Mouse (Mus musculus) forebrain, embryonic 14.5 days (tissue): ENCODE results near the gene Elovl7. TPM values are rescaled to one million over a fixed set of nuclear protein-coding genes. Genes with fewer than 3 reads are reported as not detected.

Experiments used
- ATAC-seq: fragments of 200-750 bp; cut with Nextera tagmentation; 2 replicates; pipeline ENCODE4 v1.8.0; 2017; ENCODE audit warnings: mild to moderate bottlenecking, moderate library complexity
- DNase-seq: peaks from one replicate; pipeline ENCODE4 v3.0.0-alpha.2; 2015; ENCODE audit warnings: low spot score
- H3K27ac ChIP-seq: fragments of 300-500 bp; sonication (generic); 2 replicates; pipeline ENCODE4 v1.5.1; 2014; ENCODE audit warnings: low read depth, mild to moderate bottlenecking, control low read depth, low read length, moderate library complexity
- H3K27me3 ChIP-seq: fragments of 300-500 bp; sonication (generic); replicated peaks from 2 replicates; pipeline ENCODE4 v1.6.1; 2014; ENCODE audit warnings: low read length, control low read depth, mixed read lengths; ENCODE audit not compliant: control insufficient read depth, insufficient read depth
- H3K36me3 ChIP-seq: fragments of 300-500 bp; sonication (generic); 2 replicates; pipeline ENCODE4 v1.6.1; 2014; ENCODE audit warnings: low read length, control low read depth; ENCODE audit not compliant: control insufficient read depth, insufficient read depth
- H3K4me1 ChIP-seq: fragments of 300-500 bp; sonication (generic); 2 replicates; pipeline ENCODE4 v1.6.1; 2014; ENCODE audit warnings: antibody characterized with exemption, low read length, control low read depth; ENCODE audit not compliant: control insufficient read depth, insufficient read depth
- H3K4me2 ChIP-seq: fragments of 300-500 bp; sonication (generic); 2 replicates; pipeline ENCODE4 v1.6.1; 2014; ENCODE audit warnings: mild to moderate bottlenecking, control low read depth, low read length
- H3K4me3 ChIP-seq: fragments of 300-500 bp; sonication (generic); 2 replicates; pipeline ENCODE4 v1.5.1; 2014; ENCODE audit warnings: low read depth, low read length, control low read depth
- H3K9ac ChIP-seq: fragments of 300-500 bp; sonication (generic); 2 replicates; pipeline ENCODE4 v1.6.1; 2014; ENCODE audit warnings: mild to moderate bottlenecking, low read length, control low read depth, moderate library complexity
- H3K9me3 ChIP-seq: fragments of 300-500 bp; sonication (generic); replicated peaks from 2 replicates; pipeline ENCODE4 v1.6.1; 2016; ENCODE audit warnings: low read length, control low read depth, mixed read lengths; ENCODE audit not compliant: control insufficient read depth
- WGBS: fragments of 180-500 bp; shearing (Covaris S2); extraction: QIAGEN DNeasy Blood & Tissue Kit; methylation state at CpG from one replicate; pipeline ENCODE4 v1.1.7; 2014; 5-methylcytosine and 5-hydroxymethylcytosine counted together
- polyA plus RNA-seq: library from polyadenylated mRNA; unstranded; fragments of >200 nt; fragmentation: Nextera tagmentation; extraction: Ambion mirVana; gene quantifications from 2 replicates; pipeline ENCODE4 v1.2.1, GENCODE M21; 2014

Elovl7 gene
- polyA plus RNA-seq, 1 experiment from 2014 or later, result 1.3 TPM

GRCm38 (mm10) chr13:108265394-108265793 is 51.2 kb downstream of the Elovl7 start:
- Histone ChIP-seq H3K4me3 (no peak overlapping the region), H3K4me2 (no peak overlapping the region), H3K4me1 (0 out of 2 replicates have a peak, but pooled peaks cover 3% of the 10 kb centered on the region), H3K9me3 (no peaks in the 10 kb centered on the region), H3K9ac (no peak overlapping the region), H3K27ac (no peak overlapping the region), H3K27me3 (no peaks in the 10 kb centered on the region), H3K36me3 (no peaks in the 10 kb centered on the region)
- no peak for ATAC-seq
- 88% methylated on average over 4 of the region's 4 CpGs for WGBS
- DNase-seq, result no peak

- H3K4me3 ChIP-seq, result no peak overlapping the region
- DNase-seq, result no peak
- no peak for ATAC-seq
- no peaks in the 10 kb centered on the region for H3K9me3 ChIP-seq
- no peak overlapping the region for H3K9ac ChIP-seq
- H3K4me2 ChIP-seq, result no peak overlapping the region
- no peaks in the 10 kb centered on the region for H3K27me3 ChIP-seq
- H3K4me1 ChIP-seq, result 0 out of 2 replicates have a peak, but pooled peaks cover 3% of the 10 kb centered on the region
- H3K36me3 ChIP-seq, result no peaks in the 10 kb centered on the region
- 89% methylated on average over 9 of the region's 9 CpGs for WGBS
- H3K27ac ChIP-seq, result no peak overlapping the region
These were observed 53.8 kb downstream of the Elovl7 start for GRCm38 (mm10) chr13:108267841-108268634.

DNA sequence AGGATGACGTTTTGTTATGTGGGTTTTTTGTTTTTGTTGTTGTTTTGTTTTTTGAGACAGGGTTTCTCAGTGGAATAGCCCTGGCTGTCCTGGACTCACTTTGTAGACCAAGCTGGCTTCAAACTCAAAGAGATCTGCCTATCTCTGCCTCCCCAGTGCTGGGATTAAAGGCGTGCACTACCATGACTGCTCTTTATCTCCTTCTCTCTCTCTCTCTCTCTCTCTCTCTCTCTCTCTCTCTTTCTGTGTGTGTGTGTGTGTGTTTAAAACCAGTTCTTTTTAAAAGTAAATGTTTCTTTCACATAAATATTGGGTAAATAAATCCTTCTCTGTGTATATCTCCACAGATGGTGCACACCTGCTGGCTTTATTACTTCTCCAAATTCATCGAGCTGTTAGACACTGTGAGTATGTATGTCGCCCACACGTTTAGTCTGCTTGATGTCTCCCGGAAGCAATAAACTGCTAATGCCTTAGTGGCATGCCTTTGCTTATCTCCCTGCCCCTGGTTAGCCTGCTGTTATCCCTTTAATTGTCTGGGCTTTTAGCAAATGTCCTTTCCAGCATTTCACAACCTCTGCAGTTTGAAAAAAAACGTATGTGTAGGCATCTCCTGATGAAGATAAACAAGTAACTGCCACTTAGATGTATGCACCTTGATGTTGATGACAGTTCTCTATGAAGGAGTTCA is 57.4 kb downstream of the Elovl7 start:
- 0 out of 2 replicates have a peak, but pooled peaks cover 3% of the 10 kb centered on the region for H3K4me1 ChIP-seq
- no peak overlapping the region for H3K9ac ChIP-seq
- DNase-seq, result no peak
- no peak overlapping the region for H3K27ac ChIP-seq
- H3K4me2 ChIP-seq, result no peak overlapping the region
- H3K36me3 ChIP-seq, result no peaks in the 10 kb centered on the region
- no peaks in the 10 kb centered on the region for H3K27me3 ChIP-seq
- ATAC-seq, result no peak
- 83% methylated on average over 7 of the region's 7 CpGs for WGBS
- no peaks in the 10 kb centered on the region for H3K9me3 ChIP-seq
- H3K4me3 ChIP-seq, result no peak overlapping the region

- H3K4me2 ChIP-seq, result no peak overlapping the region
- H3K36me3 ChIP-seq, result no peaks in the 10 kb centered on the region
- no peak for DNase-seq
- no peaks in the 10 kb centered on the region for H3K9me3 ChIP-seq
- no peak for ATAC-seq
- H3K27ac ChIP-seq, result no peak overlapping the region
- H3K27me3 ChIP-seq, result no peaks in the 10 kb centered on the region
- no peak overlapping the region for H3K9ac ChIP-seq
- no peak overlapping the region for H3K4me3 ChIP-seq
- 84% methylated on average over 8 of the region's 8 CpGs for WGBS
- 0 out of 2 replicates have a peak, but pooled peaks cover 3% of the 10 kb centered on the region for H3K4me1 ChIP-seq
These were observed 58.1 kb downstream of the Elovl7 start for GRCm38 (mm10) chr13:108272332-108272731.

- DNase-seq, result no peak
- ATAC-seq, result no peak; the same call in 1 of the 2 replicates
- no peak overlapping the region for H3K4me3 ChIP-seq
- H3K9ac ChIP-seq, result no peak overlapping the region
- H3K36me3 ChIP-seq, result no peaks in the 10 kb centered on the region
- no peak overlapping the region for H3K4me2 ChIP-seq
- H3K27me3 ChIP-seq, result no peaks in the 10 kb centered on the region
- no peaks in the 10 kb centered on the region for H3K9me3 ChIP-seq
- 52% methylated on average over 15 of the region's 15 CpGs for WGBS
- H3K4me1 ChIP-seq, result 0 out of 2 replicates have a peak, but pooled peaks cover 3% of the 10 kb centered on the region
- no peak overlapping the region for H3K27ac ChIP-seq
These were observed 58.8 kb downstream of the Elovl7 start for GRCm38 (mm10) chr13:108273034-108273433.

GRCm38 (mm10) chr13:108273456-108273855 is 59.3 kb downstream of the Elovl7 start:
- no peak for ATAC-seq
- Histone ChIP-seq H3K27me3 (no peaks in the 10 kb centered on the region), H3K27ac (no peak overlapping the region), H3K4me2 (no peak overlapping the region), H3K9me3 (no peaks in the 10 kb centered on the region), H3K9ac (no peak overlapping the region), H3K4me1 (0 out of 2 replicates have a peak, but pooled peaks cover 3% of the 10 kb centered on the region), H3K4me3 (no peak overlapping the region), H3K36me3 (no peaks in the 10 kb centered on the region)
- peak; percentile 22 for DNase-seq
- WGBS, result 37% methylated on average over 5 of the region's 5 CpGs

DNA sequence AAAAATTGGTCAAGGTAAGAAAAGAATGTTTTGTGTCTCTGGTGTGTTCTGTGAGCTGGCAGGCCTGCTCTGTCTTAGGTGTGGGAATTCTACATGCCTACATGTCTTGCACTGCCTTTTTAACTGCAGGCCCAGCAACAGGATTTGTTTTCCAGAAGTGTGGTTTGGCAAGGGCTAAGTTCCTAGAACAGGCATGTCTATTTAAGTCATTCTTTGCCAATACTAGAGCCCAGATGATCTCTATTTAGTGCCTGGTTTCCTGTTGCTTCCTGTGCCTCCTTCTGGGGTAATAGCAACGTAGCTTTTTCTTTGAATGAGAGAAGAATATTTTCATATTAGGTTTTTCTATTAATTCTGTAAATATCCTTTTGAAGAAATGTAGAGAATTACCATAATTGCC is 62.4 kb downstream of the Elovl7 start:
- H3K4me3 ChIP-seq, result no peak overlapping the region
- no peaks in the 10 kb centered on the region for H3K9me3 ChIP-seq
- ATAC-seq (no peak), DNase-seq (no peak)
- 71% methylated on average over 1 of the region's 1 CpGs for WGBS
- H3K9ac ChIP-seq, result no peak overlapping the region
- no peak overlapping the region for H3K27ac ChIP-seq
- no peaks in the 10 kb centered on the region for H3K36me3 ChIP-seq
- no peak overlapping the region for H3K4me2 ChIP-seq
- no peaks in the 10 kb centered on the region for H3K27me3 ChIP-seq
- H3K4me1 ChIP-seq, result no peaks in the 10 kb centered on the region

DNA sequence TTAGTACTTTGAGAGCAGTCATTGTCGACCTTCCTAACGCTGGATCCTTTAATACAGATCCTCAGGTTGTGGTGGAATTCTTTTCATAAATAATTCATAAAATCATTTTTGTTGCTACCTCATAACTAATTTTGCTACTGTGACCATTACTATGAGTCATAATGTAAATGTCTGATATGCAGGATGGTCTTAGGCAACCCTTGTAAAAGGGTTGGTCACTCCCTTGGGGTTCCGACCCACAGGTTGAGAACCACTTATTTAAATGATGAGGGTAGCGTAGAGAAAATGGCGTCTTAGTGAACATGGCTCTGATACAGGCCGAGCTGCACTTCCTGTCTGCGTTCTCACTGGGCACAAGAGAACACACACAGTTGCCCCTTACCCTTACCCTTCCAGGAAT is 63.1 kb downstream of the Elovl7 start:
- no peak for DNase-seq
- Histone ChIP-seq H3K27ac (no peak overlapping the region), H3K4me3 (no peak overlapping the region), H3K9ac (no peak overlapping the region), H3K4me1 (no peaks in the 10 kb centered on the region), H3K4me2 (no peak overlapping the region), H3K36me3 (no peaks in the 10 kb centered on the region), H3K9me3 (no peaks in the 10 kb centered on the region), H3K27me3 (no peaks in the 10 kb centered on the region)
- ATAC-seq, result no peak
- WGBS, result 77% methylated on average over 7 of the region's 7 CpGs

- no peak for ATAC-seq
- 69% methylated on average over 6 of the region's 6 CpGs for WGBS
- no peak overlapping the region for H3K9ac ChIP-seq
These were observed 64.4 kb downstream of the Elovl7 start for GRCm38 (mm10) chr13:108278592-108278991.

More at GRCm38 (mm10) chr13:108278592-108278991, 64.4 kb downstream of the Elovl7 start:
- H3K4me2 ChIP-seq, result no peak overlapping the region
- H3K27ac ChIP-seq, result no peak overlapping the region
- no peak for DNase-seq
- H3K36me3 ChIP-seq, result no peaks in the 10 kb centered on the region
- H3K27me3 ChIP-seq, result no peaks in the 10 kb centered on the region
- no peaks in the 10 kb centered on the region for H3K4me1 ChIP-seq
- no peaks in the 10 kb centered on the region for H3K9me3 ChIP-seq
- no peak overlapping the region for H3K4me3 ChIP-seq
